Mouse (Mus musculus): ENCODE measurements around the gene Fitm1.

GRCm38 (mm10) chr14:55559799-55560201 lies 15.6 kb upstream of the Fitm1 start, which contains the start of gene Dcaf11:
- TF ChIP-seq POLR2A (IDR thresholded peaks at IDR 0.05; ENCODE audit: control insufficient read depth in 1 of 2, insufficient read depth in 1 of 2, low read depth in 1 of 2, low read length in 2 of 2, poor library complexity in 1 of 2), result peak; percentile 67 to 72
- TF ChIP-seq ZNF384 (IDR thresholded peaks at IDR 0.05; ENCODE audit: low read depth, low read length), result no peak
- 0 out of 6 replicates have a peak, but pooled peaks of 1 of the 3 experiments have one; percentile 5 for TF ChIP-seq CTCF (IDR thresholded peaks at IDR 0.05 in 2 of 3, conservative IDR thresholded peaks at IDR 0.05 in 1 of 3; ENCODE audit: control insufficient read depth in 1 of 3, insufficient read depth in 1 of 3, low read depth in 2 of 3, low read length in 3 of 3, poor library complexity in 1 of 3, severe bottlenecking in 1 of 3)
- TF ChIP-seq RCOR1 (IDR thresholded peaks at IDR 0.05; ENCODE audit: low read depth, low read length), result no peak
- TF ChIP-seq MYB (IDR thresholded peaks at IDR 0.05; ENCODE audit: low read depth, low read length), result no peak
- no peak for TF ChIP-seq MAFK (IDR thresholded peaks at IDR 0.05; ENCODE audit: borderline replicate concordance, low read depth, low read length)
- no peak for TF ChIP-seq MAX (IDR thresholded peaks at IDR 0.05; ENCODE audit: low read length)
- no peak; the same call in 1 of the 2 replicates for TF ChIP-seq ZMIZ1 (IDR thresholded peaks at IDR 0.05; ENCODE audit: low read depth, low read length)
- TF ChIP-seq EP300 (IDR thresholded peaks at IDR 0.05; ENCODE audit: low read depth in 1 of 2, low read length in 2 of 2), result no peak; a peak in 1 of 4 replicates
- TF ChIP-seq GATA1 (IDR thresholded peaks at IDR 0.05; ENCODE audit: low read depth, low read length), result no peak
- TF ChIP-seq SMC3 (IDR thresholded peaks at IDR 0.05; ENCODE audit: low read depth, low read length), result 0 out of 2 replicates have a peak, but pooled peaks have one; percentile 5
- TF ChIP-seq BHLHE40 (IDR thresholded peaks at IDR 0.05; ENCODE audit: borderline replicate concordance, low read depth, low read length), result no peak

Data from MEL (cell line).